Mouse (Mus musculus) heart, postnatal 0 days (tissue): ENCODE data around the gene Jpt1.

Source experiments
- CTCF ChIP-seq: IDR thresholded peaks from 2 replicates; pipeline ENCODE4 v1.5.1; 2016; ENCODE audit warnings: antibody characterized with exemption, control low read depth, low read depth
- EP300 ChIP-seq: IDR thresholded peaks from 2 replicates; pipeline ENCODE4 v1.6.1; 2016; ENCODE audit warnings: antibody characterized with exemption, low read depth

GRCm38 (mm10) chr11:115512004-115512403, 2.2 kb downstream of the Jpt1 start:
- TF ChIP-seq EP300 = no peak
- no peak for TF ChIP-seq CTCF
